Mouse (Mus musculus): ENCODE measurements at regions not wholly inside any gene's neighbourhood (a gene's known extent, or its start where the extent isn't known, plus 50 kb on each side); places are given as distances from the start of the nearest gene placed in this dataset.

DNA sequence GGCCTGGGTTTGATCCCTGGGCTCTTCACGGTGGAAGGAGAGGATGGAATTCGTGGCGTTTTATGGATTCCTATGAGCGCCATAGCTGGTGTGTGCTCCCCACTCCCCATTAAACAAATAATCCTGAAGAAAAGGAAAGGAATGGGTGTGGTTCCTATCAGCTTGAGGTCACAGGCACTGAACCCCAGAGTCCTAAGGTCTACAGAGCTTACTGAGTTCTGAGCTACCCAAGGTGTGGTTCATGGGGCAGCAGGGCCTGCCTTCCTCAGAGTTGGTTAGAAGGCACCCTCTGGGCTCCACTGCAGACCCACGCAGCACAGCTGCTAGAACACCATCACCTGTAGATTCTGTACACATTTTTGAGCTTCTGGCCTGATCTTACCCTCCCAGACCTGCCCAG lies 66.3 kb upstream of the Smg1 start:
- TF ChIP-seq RAD21 (IDR thresholded peaks at IDR 0.05; ENCODE audit: low read depth, low read length) (no peak), SMC3 (IDR thresholded peaks at IDR 0.05; ENCODE audit: low read depth, low read length) (no peak), GATA1 (IDR thresholded peaks at IDR 0.05; ENCODE audit: low read depth, low read length) (no peak), MYB (IDR thresholded peaks at IDR 0.05; ENCODE audit: low read depth, low read length) (no peak), USF1 (IDR thresholded peaks at IDR 0.05; ENCODE audit: low read depth, low read length) (no peak), TCF12 (IDR thresholded peaks at IDR 0.05; ENCODE audit: low read depth, low read length) (no peak), RCOR1 (IDR thresholded peaks at IDR 0.05; ENCODE audit: low read depth, low read length) (no peak), CTCF (IDR thresholded peaks at IDR 0.05 in 2 of 3, conservative IDR thresholded peaks at IDR 0.05 in 1 of 3; ENCODE audit: control insufficient read depth in 1 of 3, insufficient read depth in 1 of 3, low read depth in 2 of 3, low read length in 3 of 3, poor library complexity in 1 of 3, severe bottlenecking in 1 of 3) (no peak), TBP (IDR thresholded peaks at IDR 0.05; ENCODE audit: low read depth, low read length) (no peak), CHD1 (IDR thresholded peaks at IDR 0.05; ENCODE audit: low read depth, low read length) (no peak), BHLHE40 (IDR thresholded peaks at IDR 0.05; ENCODE audit: borderline replicate concordance, low read depth, low read length) (no peak), ETS1 (IDR thresholded peaks at IDR 0.05; ENCODE audit: low read depth, low read length) (no peak), NRF1 (IDR thresholded peaks at IDR 0.05; ENCODE audit: insufficient read depth, low read depth, low read length, poor library complexity, severe bottlenecking) (no peak), ZC3H11A (IDR thresholded peaks at IDR 0.05; ENCODE audit: low read depth, low read length) (no peak), MAX (IDR thresholded peaks at IDR 0.05; ENCODE audit: low read length) (no peak), POLR2AphosphoS5 (IDR thresholded peaks at IDR 0.05; ENCODE audit: borderline replicate concordance, low read depth, low read length) (no peak), GABPA (IDR thresholded peaks at IDR 0.05; ENCODE audit: low read depth, low read length) (no peak), MEF2A (IDR thresholded peaks at IDR 0.05; ENCODE audit: extremely low read depth, insufficient replicate concordance, low read depth, low read length, poor library complexity, severe bottlenecking) (no peak), KAT2A (conservative IDR thresholded peaks at IDR 0.05; ENCODE audit: low read depth, low read length) (no peak), NELFE (IDR thresholded peaks at IDR 0.05; ENCODE audit: low read depth, low read length) (no peak)
- no peaks in the 10 kb centered on the region for H3K36me3 ChIP-seq (ENCODE audit: control insufficient read depth in 1 of 2, insufficient read depth in 2 of 2, low read length in 2 of 2)
- H3K4me3 ChIP-seq (ENCODE audit: control insufficient read depth in 1 of 2, insufficient read depth in 1 of 2, low read depth in 2 of 2, low read length in 2 of 2) = no peak overlapping the region
- no peaks in the 10 kb centered on the region for H3K4me1 ChIP-seq (ENCODE audit: control insufficient read depth in 1 of 2, insufficient read depth in 2 of 2, low read length in 2 of 2)
- H3K27ac ChIP-seq (ENCODE audit: control insufficient read depth, low read depth, low read length) = no peak overlapping the region
- H3K27me3 ChIP-seq (ENCODE audit: control insufficient read depth in 1 of 2, insufficient read depth in 2 of 2, low read length in 2 of 2) = no peaks in the 10 kb centered on the region
- no peak for DNase-seq (ENCODE audit: low read depth, low spot score)
- H3K79me2 ChIP-seq (ENCODE audit: control insufficient read depth, insufficient read depth, low read length, poor library complexity) = no peaks in the 10 kb centered on the region
- H3K9ac ChIP-seq (ENCODE audit: control insufficient read depth, low read depth, low read length, poor library complexity, severe bottlenecking) = no peak overlapping the region
- no peaks in the 10 kb centered on the region for H3K9me3 ChIP-seq (replicated peaks; ENCODE audit: insufficient read depth, low read length)

DNA sequence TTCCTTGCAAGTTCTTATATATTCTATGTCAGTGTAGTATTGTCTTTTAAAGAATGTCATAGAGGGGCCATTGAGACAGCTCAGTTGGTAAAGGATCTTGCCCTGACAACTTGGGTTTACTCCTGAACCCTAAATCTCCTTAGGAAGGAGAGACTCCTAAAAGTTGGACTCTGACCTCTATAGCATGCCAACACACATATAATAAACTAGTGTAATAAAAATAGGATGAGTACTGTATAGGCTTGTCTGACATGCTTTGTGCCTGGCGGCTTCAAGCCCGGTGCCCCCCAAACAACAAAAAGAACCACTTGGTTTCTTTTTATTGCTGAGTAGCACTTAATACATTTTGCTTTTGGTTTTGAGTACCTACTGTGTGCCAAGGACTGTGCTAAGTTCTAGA lies 65.4 kb upstream of the Smg1 start:
- TF ChIP-seq GABPA (IDR thresholded peaks at IDR 0.05; ENCODE audit: low read depth, low read length) (no peak), POLR2A (IDR thresholded peaks at IDR 0.05; ENCODE audit: control insufficient read depth in 1 of 2, insufficient read depth in 1 of 2, low read depth in 1 of 2, low read length in 2 of 2, poor library complexity in 1 of 2) (no peak)
- no peaks in the 10 kb centered on the region for H3K4me1 ChIP-seq (ENCODE audit: control insufficient read depth in 1 of 2, insufficient read depth in 2 of 2, low read length in 2 of 2)
- H3K79me2 ChIP-seq (ENCODE audit: control insufficient read depth, insufficient read depth, low read length, poor library complexity) = no peaks in the 10 kb centered on the region
- no peak overlapping the region for H3K27ac ChIP-seq (ENCODE audit: control insufficient read depth, low read depth, low read length)
- no peak for DNase-seq (ENCODE audit: low read depth, low spot score)
- no peaks in the 10 kb centered on the region for H3K36me3 ChIP-seq (ENCODE audit: control insufficient read depth in 1 of 2, insufficient read depth in 2 of 2, low read length in 2 of 2)
- no peak overlapping the region for H3K4me3 ChIP-seq (ENCODE audit: control insufficient read depth in 1 of 2, insufficient read depth in 1 of 2, low read depth in 2 of 2, low read length in 2 of 2)
- H3K9ac ChIP-seq (ENCODE audit: control insufficient read depth, low read depth, low read length, poor library complexity, severe bottlenecking) = no peak overlapping the region
- no peaks in the 10 kb centered on the region for H3K9me3 ChIP-seq (replicated peaks; ENCODE audit: insufficient read depth, low read length)
- no peaks in the 10 kb centered on the region for H3K27me3 ChIP-seq (ENCODE audit: control insufficient read depth in 1 of 2, insufficient read depth in 2 of 2, low read length in 2 of 2)

Data from MEL (cell line).